Mouse (Mus musculus) cerebellum, postnatal 10 days (tissue): ENCODE results near the gene Dock3.

Experiments used
- DNase-seq, 2 experiments: peaks; one replicate each; pipeline ENCODE4 v3.0.0; 2021; ENCODE audit warnings: mixed read lengths in 2 of 2

Gene Dock3

GRCm38 (mm10) chr9:106885901-106886731 is 345.6 kb downstream of the Dock3 start:
- DNase-seq = peak; percentile 78 to 79

GRCm38 (mm10) chr9:106884996-106885900 is 346.5 kb downstream of the Dock3 start:
- peak; percentile 49 to 51 for DNase-seq

- DNase-seq = peak; percentile 43 to 48
These were observed 347.4 kb downstream of the Dock3 start for GRCm38 (mm10) chr9:106884306-106884705.

- DNase-seq = no peak
These were observed 348.6 kb downstream of the Dock3 start for GRCm38 (mm10) chr9:106883085-106883484.

- DNase-seq = no peak
These were observed 349.5 kb downstream of the Dock3 start for GRCm38 (mm10) chr9:106882176-106882575.

- DNase-seq = no peak
These were observed 350.5 kb downstream of the Dock3 start for GRCm38 (mm10) chr9:106881071-106881755.

- DNase-seq = no peak
These were observed 352.2 kb downstream of the Dock3 start for GRCm38 (mm10) chr9:106879471-106879870.

- DNase-seq = no peak
These were observed 355.0 kb downstream of the Dock3 start for GRCm38 (mm10) chr9:106876666-106877065.

- DNase-seq = no peak
These were observed 357.5 kb downstream of the Dock3 start for GRCm38 (mm10) chr9:106874216-106874615.

GRCm38 (mm10) chr9:106858036-106858435 is 373.7 kb downstream of the Dock3 start:
- DNase-seq = no peak

- DNase-seq = no peak
These were observed 375.0 kb downstream of the Dock3 start for GRCm38 (mm10) chr9:106856664-106857063.
